Mouse (Mus musculus) layer of hippocampus, adult 9-11 months (tissue): ENCODE results near the gene H2-Q10.

ENCODE experiments used
- DNase-seq: peaks from one replicate; pipeline ENCODE4 v3.0.0; 2022

H2-Q10 gene

GRCm38 (mm10) chr17:35516652-35517500, 47.0 kb downstream of the H2-Q10 start, which contains the start of the genes Tcf19 and Cchcr1:
Gene Tcf19 (minus strand): TSS chr17:35516824.
Gene Cchcr1 (plus strand): TSS chr17:35517100.
- peak; percentile 96 for DNase-seq

DNA sequence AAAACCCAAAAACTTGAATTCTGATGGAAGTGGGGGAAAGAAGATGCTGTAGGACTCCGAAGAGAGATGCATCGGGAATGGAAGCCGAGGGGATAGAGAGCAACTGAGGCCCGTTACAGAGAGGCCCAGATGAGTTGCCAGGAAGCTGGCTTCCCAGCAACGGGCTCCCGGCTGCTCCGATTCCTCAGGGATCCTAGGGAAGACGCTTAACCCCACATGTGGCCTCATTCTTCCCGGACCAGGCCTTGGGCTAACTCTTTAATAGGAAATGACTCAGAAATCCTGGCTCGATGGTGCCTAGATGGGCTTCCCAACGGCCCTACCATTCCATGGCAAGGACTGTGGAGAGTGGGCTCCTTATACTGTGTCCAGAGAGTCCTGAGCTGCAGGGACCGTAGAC, 47.6 kb downstream of the H2-Q10 start:
- DNase-seq, result no peak
